Mouse (Mus musculus) thymus, postnatal 14 days (tissue): ENCODE data around the gene Ythdf1.

Experiments
- DNase-seq: peaks from one replicate; pipeline ENCODE4 v3.0.0; 2021

The Ythdf1 gene

DNA sequence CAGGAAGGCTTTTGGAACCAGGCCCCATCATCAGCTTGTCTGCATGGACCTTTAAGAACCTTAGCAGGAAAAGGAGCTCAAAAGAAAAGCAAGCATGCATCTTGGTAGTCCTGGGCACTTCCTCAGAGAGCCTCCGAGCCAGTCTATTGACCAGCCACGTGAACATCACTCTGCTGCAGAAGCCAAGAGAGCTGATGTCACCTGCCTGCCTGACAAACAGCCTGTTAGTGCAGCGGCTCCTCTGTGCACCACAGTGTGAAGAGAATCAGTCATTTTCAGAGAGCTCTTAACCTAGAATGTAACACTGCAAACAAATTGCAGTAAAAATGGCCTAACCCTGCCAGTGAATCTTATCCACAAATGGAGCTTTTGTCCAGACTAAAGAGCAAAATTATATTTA lies 50.7 kb downstream of the Ythdf1 start:
- DNase-seq: no peak

DNA sequence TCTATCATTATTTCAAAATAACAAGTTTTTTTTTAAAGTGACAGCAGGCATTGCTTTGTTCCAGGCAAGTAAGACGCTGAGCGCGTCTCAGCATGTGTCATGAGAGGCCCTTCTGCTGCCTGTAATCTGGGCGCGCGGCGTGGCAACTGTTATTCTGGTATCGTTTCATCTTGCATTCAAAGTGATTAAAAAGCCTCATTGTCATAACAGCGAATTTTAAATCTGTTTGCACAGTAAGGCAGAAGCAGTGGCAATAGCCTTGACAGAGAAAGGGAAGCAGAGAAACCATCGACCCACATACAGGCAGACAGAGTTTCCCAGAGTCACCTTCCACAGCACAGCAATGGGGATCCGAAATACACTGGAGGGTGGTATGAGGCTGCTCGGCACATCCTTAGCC lies 59.2 kb downstream of the Ythdf1 start:
- no peak for DNase-seq

DNA sequence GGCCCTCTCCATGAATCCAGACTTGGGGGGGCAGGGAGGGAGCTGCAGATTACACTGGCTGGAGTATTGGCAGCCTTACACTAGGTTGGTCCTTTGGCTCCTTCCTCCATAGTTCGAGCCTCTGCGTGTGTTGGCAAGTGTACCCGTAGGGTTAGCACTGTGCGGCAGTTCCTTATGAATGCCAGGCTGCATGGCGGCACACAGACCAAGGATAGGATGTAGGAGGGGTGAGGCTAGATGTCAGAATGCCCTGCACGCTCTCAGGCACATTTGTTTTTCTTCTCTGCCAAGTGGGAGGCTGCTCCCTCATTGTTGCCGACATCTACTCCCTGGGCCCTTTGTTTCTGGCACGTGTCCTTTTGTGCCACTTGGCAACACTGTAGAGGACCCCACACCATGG lies 63.6 kb downstream of the Ythdf1 start:
- no peak for DNase-seq

DNA sequence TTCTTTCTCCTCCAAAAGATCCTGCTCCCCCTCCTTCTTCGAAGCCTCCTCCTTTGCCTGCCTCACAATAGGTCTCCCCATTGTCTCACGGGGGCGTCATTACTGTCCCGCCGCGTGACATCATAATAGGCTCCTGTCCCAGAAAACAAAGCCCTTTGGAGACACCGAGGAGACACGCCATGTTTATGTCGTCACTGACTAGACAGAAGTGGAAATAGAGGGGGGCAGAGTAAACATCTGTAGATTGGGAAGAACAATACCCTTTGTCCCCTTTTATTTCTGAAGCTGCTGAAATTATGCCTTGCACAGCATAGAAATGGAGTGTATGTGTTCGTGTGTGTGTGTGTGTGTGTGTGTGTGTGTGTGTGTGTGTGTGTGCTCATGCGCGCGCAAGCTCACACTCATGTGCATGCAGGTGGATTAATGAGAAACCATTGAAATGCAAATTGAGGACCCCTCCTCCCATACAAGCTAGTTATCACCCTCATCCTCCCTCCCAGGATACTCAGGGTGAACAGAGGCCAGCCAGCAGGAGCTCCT lies 65.7 kb downstream of the Ythdf1 start:
- no peak for DNase-seq
